Mouse (Mus musculus) erythroid progenitor cell, adult 5-6 weeks (primary cell): Measurements from ENCODE around the gene Kctd11. TPM values are rescaled to one million over a fixed set of nuclear protein-coding genes. Genes with fewer than 3 reads are reported as not detected.

Experiments used
- ATAC-seq: replicated peaks from 2 replicates; pipeline ENCODE4 v1.8.0; 2016; ENCODE audit warnings: moderate number of reproducible peaks, mild to moderate bottlenecking, moderate TSS enrichment, inconsistent platforms; ENCODE audit not compliant: poor library complexity, low FRiP score, severe bottlenecking
- total RNA-seq, 2 experiments: library from RNA; stranded (forward) in 1 of 2; stranded (reverse) in 1 of 2; fragments of 150-400 nt in 1 of 2; fragments of 186-747, 209-891 nt in 1 of 2; gene quantifications; 2 replicates each; pipeline versions ENCODE4 v1.2.3 to v1.2.4; 2015 to 2017; ENCODE audit warnings: low replicate concordance in 2 of 2

The Kctd11 gene
- total RNA-seq, 2 experiments from 2014 or later: 0.84 TPM; not detected in 1

DNA sequence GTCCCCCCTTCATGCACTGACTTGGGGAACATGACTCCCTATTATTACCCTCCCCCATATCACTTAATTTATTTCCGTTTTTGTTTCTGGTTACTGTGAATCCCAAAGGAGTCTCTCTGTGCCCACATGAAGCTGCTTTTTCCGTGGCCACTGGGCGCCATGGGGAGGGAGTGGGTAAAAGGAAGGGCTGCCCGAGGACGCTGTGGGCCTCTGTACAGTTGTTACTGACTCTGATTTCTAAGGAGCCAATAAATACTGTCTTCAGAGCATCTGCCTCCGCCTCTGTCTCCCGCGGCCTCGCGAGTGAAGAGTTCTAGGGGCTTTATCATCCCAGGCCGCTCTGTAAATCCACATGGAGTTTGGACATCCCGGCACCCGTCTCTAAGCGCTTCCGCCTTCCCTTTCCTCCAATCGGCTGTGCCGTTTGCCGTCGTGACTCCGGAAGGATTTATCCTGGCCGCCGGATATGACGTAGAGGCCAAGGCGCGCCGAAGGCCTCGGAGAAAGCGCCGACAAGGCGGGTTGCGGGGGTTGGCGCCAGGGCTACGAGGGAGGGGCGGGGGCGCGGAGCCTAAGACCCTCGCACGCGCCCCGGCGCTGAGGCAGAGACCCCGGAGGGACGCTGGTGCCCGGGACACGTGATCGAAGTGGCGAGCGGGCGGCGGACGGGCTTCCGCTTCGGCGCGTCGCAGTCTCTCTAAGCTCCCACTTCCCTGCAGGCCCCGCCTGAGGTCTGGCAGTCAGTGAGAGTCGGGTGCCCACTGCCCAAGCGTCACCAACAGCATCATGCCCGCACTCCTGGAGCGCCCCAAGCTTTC lies 32.6 kb upstream of the Kctd11 start, which contains the start of gene Gps2:
Gene Gps2, plus strand, starts transcription at position 335 of the 818 bp plus-strand sequence.
- ATAC-seq: peak; percentile 82

DNA sequence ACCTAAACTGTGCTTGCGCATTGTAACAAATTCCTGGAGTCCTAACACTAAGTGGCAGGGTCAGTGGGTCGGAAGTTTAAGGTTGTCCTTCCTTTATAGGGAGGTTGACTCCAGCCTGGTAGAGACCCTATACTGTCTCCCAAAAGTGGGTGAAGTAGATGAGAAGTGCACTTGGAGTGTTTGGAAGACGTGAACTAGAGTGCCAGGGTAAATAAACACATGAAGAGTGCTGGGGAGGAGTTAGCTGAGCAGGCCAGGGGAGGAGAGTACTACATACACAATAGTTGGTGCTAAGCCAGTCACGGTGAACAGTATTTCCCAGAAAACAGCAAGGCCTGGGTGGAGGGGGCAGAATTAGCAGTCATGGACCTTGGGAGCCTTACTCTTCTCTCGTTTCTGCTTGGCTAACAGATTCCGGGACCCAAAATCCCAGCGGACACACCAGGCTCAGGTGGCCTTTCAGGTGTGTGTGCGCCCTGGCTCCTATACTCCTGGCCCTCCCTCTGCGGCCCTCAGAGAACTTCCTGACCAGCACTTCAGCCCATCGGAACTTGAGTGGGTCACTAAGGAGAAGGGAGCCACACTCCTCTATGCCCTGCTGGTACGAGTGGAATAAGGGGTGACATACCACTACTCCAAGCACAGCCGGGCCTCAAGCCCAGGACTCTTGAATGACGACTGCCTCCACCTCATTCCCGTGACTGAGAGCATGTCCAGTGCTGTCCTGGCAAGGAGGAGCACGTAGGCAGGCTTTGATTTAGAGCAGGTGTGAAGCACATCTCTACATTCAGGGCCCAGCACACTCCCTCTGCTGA lies 31.7 kb upstream of the Kctd11 start:
- no peak for ATAC-seq

- ATAC-seq: no peak
Measured at GRCm38 (mm10) chr11:69911701-69912100, 30.5 kb upstream of the Kctd11 start.

DNA sequence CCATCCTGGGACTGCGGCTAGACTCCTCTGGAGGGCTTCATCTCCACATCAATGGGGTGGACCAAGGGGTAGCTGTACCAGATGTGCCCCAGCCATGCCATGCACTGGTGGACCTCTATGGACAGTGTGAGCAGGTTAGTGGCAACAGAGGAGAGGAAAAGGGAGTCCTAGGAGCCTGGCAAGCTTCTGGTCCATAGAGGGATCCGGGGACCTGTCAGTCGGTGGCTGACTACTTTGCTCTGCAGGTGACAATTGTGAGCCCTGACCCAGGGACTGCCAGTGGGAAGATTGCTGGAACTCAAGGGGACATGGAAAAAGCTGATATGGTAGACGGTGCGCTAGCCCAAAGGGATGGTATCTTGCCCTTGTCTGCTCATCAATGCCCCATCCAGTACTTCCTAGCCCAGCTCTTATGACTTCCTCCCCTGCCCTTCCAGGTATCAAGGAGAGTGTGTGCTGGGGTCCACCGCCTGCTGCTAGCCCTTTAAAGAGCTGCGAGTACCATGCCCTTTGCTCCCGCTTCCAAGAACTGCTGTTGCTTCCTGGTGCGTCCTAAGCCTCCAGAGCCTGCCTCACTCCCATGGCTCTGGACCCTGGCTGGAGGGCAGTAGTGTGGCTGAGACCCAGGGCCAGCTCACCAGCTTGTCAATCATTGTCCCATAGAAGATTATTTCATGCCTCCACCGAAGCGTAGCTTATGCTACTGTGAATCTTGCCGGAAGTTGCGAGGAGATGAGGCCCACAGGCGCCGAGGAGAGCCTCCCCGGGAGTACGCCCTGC lies 29.8 kb upstream of the Kctd11 start:
- ATAC-seq: no peak

DNA sequence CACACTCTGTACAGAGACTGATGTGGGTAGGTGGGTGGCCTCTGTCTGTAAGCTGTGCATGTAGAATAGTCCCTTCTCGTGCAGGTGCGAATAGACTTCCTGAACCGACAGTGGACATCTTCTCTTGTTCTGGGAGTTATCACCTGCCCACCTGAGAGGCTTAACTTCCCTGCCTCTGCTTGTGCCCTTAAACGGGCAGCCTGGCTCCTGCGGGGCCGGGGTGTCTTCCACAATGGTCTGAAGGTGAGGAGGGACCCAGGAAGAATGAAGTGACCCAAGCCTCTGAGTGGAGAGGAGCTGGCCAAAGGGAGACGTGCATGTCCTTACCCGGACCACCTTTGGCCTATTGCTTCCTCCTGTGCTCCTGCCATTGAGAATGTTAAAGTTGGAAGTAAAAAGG lies 29.0 kb upstream of the Kctd11 start:
- no peak for ATAC-seq

- ATAC-seq: no peak
Measured at GRCm38 (mm10) chr11:69909174-69909573, 28.0 kb upstream of the Kctd11 start.

- ATAC-seq: no peak
Measured at GRCm38 (mm10) chr11:69908645-69909044, 27.4 kb upstream of the Kctd11 start.

- ATAC-seq: no peak
Measured at GRCm38 (mm10) chr11:69904311-69904710, 23.1 kb upstream of the Kctd11 start.

DNA sequence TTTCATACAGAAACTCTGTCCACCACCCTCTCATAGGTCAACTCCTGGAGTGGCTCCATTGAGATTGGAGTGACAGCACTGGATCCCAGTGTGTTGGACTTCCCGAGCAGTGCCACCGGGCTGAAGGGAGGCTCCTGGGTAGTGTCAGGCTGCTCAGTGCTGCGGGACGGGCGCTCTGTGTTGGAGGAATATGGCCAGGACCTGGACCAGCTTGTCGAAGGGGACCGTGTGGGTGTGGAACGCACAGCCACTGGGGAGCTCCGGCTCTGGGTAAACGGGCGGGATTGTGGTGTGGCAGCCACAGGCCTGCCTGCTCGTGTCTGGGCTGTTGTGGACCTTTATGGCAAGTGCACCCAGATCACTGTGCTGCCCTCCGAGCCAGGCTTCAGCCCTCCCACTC lies 21.8 kb upstream of the Kctd11 start:
- ATAC-seq: no peak

- ATAC-seq: peak; percentile 9; the same call in 1 of the 2 replicates
Measured at GRCm38 (mm10) chr11:69901993-69902392, 20.8 kb upstream of the Kctd11 start.

DNA sequence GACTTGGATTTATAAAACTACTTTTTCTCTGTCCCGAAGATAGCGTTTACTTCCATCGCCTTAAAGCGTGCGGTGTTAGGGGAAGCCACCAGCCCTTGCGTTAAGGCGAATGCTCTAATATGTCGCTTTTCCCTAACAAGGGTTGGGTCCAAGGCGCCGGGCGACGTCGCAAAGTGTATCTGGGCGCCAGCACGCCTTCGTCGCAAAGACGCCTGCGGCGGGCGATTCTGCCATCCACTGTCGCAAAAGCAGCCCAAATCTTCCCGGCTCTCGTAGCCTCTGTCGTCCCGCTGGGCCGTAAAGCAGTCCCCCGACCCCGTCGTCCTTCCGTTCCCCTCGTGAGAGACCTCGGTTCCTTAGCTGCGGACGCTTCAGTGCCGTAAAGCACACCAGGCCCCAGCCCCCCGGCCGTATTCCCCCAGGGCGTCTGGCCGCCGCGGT lies 20.2 kb upstream of the Kctd11 start:
- ATAC-seq: peak; percentile 69

DNA sequence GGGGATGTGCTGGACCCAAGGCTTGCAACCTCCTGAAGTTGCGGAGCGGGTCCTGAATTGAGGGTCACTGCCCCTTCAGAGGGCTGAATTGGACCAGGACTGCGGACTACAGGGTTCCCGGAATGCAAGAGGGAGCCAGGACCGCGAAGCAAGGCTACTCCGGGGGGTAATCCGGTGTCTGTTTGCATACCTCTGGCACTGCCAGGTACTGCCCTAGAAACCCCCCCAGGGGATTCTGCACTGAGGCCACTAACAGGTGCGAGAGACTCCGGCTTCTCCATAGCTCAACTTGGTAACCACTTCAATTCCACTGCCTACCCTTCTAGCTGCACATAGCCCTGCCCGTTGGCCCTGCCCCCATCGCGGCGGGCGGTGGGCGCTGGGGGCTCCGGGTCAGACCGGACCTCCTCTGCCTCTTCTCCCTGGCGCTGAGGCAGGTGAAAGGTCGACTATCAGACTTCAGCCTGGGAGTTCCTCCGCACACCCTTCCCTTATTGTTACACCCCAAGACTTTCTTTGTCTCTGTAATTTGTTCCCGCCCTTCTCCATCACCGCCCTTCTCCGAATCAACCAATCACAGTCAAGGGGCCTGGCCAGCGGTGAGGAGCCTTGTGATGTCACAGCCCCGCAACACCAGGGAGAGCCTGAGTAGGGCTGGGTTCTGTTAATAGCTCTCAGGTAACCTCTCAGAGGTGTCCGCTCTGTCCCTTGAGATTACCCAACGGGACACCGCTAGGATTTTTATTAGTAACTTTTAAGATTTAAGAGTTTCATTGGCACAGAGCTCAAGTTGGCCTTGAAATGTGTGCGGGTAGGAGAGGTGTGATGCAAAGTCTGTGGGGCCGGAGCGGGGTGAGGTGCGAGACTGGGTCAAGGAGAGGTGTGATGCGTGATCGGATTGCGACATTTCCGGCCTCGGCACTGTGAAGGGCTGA lies 19.5 kb upstream of the Kctd11 start, which contains the start of the genes 2810408A11Rik and Neurl4:
Gene 2810408A11Rik, minus strand, starts transcription at position 517 of the 935 bp plus-strand sequence.
Gene Neurl4, plus strand, starts transcription at position 602 of the 935 bp plus-strand sequence.
- peak; percentile 87 for ATAC-seq

GRCm38 (mm10) chr11:69899870-69900269 lies 18.7 kb upstream of the Kctd11 start:
- no peak for ATAC-seq

- ATAC-seq: no peak
Measured at GRCm38 (mm10) chr11:69895291-69895690, 14.1 kb upstream of the Kctd11 start, which contains the start of gene Acap1. TSS of gene Acap1 (minus strand) at chr11:69895539.

- ATAC-seq: no peak
Measured at GRCm38 (mm10) chr11:69894671-69895070, 13.5 kb upstream of the Kctd11 start.

DNA sequence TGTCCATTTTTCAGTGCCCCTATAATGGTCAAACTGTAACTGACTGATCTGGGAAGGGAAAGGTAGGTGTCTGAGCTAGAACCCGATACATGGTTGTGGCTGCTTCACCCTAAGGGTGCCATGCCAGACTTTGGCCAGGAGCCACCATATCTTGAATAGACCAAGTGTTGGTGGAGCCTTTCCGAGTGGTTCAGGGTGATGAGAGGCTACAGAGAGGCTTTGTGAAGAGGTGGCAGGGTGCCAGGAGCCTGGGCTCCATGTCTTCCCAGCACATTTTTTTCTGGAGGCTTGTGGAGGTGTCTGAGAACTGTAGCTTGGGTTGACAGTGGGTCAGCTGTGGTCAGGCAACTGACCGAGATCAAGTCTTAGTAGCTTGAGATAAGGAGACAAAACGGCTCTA lies 10.3 kb upstream of the Kctd11 start:
- peak; percentile 62 for ATAC-seq

DNA sequence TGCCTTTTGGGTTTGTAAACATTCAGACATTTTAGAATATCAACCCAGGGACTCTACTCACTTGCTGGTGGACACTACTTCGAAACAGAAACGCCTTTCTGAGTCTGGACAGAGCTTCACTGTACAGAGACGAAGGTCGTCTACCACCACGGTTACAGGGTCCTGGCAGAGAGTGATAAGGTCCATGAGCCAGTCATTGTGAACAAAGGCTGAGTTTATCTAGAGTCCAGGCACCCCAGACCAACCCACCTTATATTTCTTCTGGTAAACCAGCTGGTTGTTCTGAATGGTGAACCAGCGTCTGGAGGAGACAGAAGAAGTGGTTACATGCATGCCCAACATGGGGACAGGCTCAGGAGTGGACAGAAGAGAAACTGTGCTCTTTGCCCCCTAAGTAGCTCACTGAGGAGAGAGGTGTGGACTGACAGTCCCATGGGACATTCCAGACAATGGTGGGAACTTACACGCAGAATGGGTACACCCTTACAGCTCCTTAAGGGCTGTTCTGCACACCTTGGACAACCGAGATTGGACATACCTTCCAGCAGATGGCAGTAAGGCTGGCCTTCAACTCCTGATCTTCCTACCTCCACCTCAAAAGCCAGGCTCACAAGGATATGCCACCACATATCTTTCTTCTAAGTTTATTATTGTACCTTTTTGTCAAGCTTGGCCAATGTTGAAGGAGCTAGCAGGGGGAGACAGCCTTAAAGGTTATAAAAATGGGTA lies 5.9 kb upstream of the Kctd11 start:
- peak; percentile 75 for ATAC-seq

DNA sequence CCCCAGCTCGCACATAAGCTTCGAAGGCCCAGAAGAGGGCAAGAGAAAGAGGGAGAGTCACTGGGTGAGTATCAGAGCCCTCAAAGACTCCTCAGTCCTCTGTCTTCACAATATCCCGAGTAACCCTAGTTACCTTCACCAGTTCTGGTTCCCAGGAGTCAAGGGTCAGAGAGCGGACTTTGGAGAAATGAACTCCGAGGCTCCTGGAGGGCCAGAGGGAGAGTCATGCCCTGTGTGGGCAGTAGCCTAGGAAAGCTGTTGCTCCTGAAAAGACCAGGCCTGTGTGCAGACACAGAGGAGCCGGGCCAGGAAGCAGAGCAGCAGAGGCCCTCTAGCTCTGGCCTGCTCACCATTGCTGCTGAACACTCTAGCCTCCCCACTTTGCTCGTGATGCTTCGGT lies 3.5 kb upstream of the Kctd11 start:
- no peak for ATAC-seq
